Mouse (Mus musculus) left cerebral cortex, adult 8-10 months (tissue): ENCODE measurements around the gene Akt2. TPM values are rescaled to one million over a fixed set of nuclear protein-coding genes. Genes with fewer than 3 reads are reported as not detected.

ENCODE experiments used
- DNase-seq, 2 experiments: peaks; one replicate each; pipeline ENCODE4 v3.0.0; 2022; ENCODE audit warnings: low spot score in 2 of 2
- total RNA-seq, 4 experiments: library from RNA; stranded (reverse); gene quantifications; 2 replicates each; pipeline ENCODE4 v1.2.4; 2022

Akt2 gene
- total RNA-seq, 4 experiments from 2014 or later = 98.3 to 115 (median 109) TPM

DNA sequence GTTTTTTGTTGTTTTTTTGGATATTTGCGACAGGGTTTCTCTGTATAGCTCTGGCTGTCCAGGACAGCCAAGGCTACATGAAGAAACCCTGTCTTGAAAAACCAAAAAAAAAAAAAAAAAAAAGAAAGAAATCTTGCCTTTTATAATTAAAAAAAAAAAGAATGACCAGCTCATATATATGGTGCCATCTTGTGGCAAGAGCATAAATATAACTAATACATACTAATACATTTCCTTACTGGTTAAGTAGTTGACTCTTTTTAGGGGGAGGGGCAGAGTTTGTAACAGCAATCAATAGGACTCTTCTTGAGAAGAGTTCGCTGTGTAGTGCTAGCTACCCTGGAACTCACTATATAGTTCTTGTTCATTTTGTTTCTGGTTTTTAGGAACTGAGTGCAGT lies 3.6 kb upstream of the Akt2 start:
- DNase-seq = no peak

DNA sequence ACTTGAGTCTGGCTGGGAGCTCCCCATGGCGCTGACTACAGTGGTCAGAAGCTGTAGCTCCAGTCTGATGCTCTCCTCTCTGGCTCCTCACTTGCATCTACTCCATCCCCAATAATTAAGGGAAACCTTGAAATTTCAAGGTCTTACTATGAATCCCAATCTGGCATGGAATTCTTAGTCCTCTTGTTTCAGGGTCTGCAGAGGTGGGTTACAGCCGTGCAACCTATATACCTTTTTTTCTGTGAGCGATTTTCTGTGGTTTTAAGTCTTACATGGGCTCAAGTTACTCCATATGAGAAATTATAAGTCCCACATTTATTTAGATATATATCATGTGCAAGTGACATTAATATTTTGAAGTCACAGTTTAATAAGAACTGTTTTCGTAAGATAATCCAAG lies 1.3 kb upstream of the Akt2 start:
- DNase-seq = no peak

DNA sequence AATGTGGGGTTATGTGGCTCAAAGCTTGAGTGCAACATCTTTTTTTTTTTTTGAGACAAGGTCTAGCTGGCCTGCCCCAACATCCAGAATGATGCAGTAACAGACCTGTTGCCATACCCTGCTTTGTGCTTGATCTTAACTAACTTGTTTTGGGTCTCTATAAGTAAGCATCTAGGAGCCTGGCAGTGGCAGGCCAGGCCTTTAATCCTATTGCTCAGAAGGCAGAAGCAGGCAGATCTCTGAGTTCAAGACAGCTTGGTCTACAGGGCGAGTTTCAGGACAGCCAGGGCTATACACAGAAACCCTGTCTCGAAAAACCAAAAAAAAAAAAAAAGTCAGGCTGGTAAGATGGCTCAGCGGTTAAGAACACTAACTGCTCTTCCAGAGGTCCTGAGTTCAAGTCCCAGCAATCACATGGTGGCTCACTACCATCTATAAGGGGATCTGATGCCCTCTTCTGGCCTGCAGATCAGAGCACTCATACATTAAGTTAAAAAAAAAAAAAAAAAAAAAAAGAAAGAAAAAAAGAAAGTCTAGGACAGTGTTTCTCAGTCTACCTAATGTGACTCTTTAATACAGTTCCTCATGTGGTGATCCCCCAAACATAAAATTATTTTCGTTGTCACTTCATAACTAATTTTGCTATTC lies 662 bp upstream of the Akt2 start:
- no peak for DNase-seq

DNA sequence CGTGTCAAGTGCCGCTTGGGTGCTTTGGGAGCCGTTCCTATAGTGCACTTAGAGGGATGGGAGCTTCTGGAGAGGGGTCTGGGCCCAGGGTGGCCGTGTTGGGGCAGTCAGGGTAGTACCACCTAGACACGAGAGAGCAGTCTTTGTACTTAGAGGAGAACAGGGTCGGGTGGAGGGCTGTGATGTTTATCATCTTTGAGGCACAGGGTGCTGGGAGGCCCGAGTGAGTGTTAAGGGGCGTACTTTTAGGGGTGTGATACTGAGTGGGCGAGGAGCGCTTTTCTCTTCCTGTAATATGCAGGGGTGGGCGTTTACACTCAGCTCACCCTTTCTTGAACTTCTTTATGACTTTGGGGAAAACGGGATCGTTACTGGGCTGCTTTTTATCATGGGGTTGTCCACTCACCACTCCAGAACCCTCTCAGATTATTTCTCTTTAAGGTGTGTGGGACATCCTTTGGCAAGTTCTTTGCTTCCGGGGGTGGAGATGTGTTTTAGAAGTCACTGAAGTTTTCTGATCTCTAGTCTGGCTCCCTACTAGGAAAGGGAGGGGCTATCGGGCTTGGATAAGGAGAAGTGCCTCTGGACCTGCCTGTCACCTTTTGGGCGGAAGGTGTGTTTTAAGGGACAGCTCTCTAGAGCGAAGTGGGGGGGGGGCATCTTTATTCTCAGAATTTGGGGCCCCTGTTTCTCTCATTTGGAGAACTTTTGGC lies 1.0 kb downstream of the Akt2 start:
- peak in 1 of 2 experiments; percentile 47 for DNase-seq

DNA sequence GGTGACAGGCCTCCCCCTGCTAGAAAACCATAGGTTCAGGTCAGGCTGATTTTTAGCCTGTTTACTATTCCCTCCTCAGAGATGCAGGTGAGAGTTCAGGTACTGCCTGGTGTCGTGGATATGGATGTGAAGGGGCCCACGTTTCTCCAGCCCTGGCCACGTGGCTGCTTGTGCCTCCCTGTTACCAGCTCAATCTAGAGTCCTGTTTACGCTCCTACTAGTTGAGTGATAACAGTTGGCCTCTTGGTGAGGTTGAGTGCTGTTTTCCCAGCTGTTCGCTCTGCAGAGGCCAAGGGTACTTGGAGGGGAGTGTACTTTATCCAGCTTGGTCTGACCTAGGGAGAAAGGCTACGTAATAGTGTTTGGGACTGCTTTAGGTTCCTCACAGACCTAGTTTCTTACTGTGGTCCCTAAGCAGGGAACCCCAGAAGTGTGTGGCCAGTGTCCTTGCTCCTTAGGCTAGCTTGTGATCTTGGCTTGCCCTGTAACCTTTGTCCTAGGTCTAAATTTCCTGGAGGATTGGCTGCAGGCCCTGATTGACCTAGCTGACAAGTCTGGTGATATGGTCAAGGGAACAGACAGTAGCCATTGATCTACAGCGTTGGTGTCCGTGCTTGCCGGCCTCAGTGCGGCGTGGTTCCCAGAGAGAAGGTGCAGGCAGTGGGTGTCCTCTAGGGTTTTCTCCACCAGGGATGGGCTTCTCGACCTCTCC lies 1.7 kb downstream of the Akt2 start:
- no peak for DNase-seq

DNA sequence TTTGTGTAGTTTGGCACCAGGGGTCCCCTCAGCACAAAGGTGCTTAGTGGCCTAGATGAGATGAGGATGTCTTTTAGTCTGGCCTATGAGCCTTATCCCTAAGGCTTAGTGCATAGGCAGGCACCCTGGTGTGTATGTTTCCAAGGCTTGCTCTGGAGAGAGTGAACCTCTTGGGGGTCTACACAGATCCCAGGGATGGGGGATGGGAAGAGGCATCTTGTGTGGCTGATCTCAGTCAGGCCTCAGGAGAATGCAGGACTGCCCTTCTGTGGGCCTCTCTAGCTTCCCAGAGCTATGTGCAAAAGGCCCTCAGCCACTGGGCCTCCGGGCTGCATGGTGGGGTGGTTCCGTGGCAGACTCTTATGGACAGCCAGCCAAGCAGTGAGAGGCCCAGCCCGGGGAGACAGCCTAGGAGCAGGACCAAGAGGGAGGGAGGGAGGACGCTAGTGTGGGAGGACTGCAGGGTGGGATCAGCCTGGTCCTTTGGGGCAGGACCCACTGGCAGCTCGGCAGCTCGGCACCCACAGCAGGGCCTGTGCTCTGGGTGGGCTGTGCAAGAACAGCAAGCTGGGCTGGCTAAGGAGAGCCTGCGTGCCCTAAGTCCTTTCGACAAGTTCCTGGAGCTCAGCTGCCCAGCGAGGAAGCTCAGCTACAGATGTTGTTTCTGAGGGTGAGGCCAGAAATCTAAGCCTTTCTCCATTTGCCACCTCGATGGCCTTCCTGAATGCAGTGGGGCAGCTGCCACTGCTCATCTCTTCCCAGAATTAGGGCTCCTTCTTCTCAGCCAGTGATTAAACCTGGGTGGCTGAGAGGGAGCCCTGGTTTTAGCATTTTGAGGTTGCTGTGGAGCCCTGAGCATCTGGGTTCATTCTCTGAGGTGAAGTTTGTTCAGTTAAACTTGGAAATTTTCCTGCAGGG lies 5.5 kb downstream of the Akt2 start:
- DNase-seq = no peak

DNA sequence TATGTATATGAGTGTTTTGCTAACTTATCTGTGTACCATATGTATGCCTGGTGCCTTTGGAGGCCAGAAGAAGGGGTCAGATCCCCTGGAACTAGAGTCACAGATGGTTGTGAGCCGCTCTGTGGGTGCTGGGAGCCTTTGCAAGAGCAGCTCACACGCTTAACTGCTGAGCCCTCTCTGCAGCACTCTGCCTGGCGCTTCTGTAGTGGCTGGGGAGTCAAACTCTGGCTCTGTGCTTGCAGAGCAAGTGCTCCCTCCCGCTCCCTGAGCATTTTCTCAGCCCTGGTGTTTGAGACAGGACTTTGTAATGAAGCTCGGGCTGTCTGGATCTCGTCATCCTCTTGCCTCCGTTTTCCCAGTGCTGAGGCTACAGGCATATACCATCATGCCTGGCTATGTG lies 6.7 kb downstream of the Akt2 start:
- DNase-seq = no peak

DNA sequence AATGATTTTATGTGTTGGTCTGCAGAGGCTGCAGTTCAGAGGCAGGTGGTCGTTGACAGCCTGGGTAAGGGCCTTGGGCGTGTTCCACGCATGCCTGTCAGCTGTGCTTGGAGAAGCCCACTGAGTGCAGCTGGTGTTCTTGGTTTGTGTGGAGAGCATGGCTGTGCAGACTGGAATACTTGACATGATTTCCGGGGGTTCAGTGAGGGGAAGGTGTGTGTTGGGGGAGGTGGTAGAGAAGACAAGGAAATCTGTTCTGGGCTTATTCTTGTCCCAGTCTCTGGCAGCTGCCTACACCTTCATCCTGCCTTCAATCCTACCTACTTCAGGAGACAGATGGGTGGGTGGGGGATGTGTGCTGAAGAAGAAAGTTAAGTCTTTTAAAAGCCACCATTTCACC lies 10.3 kb downstream of the Akt2 start:
- DNase-seq = peak in 1 of 2 experiments; percentile 91

DNA sequence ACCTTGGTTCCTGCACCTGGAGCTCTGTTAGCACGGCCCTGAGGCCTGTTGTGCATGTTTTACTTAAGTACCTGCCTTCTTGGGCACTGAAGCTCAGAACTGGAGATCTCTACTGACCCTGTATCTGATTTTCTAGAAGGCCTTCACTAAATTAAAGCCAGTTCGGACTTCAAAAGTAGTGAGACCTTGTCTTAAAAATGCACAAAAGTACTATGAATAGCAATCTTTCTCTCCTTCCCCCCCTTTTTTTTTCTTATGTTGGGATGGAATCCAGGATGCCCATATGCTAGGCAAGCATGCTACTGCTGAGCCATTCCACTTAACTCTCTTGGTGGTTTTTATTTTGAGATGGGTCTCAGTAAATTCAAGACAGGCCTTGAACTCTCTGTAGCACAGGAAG lies 10.8 kb downstream of the Akt2 start:
- DNase-seq = no peak

DNA sequence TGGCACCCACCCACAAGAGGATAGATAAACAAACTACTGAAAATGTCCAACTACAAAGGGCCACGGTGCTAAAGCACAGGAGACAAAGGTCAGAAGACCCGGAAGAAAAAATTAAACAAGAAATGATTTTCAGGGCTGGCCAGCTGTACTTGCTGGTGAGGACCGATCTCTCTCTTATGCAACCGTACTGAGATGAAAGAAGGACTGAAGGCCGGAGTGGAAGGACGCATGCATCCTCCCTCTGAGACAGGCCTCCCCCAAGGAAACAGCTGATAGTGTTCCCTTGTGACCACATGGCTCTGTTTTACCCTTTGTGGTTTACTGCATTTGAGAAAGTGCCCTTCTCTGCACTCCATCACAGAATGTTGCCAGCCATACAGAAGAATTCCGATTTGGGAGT lies 11.5 kb downstream of the Akt2 start:
- no peak for DNase-seq

DNA sequence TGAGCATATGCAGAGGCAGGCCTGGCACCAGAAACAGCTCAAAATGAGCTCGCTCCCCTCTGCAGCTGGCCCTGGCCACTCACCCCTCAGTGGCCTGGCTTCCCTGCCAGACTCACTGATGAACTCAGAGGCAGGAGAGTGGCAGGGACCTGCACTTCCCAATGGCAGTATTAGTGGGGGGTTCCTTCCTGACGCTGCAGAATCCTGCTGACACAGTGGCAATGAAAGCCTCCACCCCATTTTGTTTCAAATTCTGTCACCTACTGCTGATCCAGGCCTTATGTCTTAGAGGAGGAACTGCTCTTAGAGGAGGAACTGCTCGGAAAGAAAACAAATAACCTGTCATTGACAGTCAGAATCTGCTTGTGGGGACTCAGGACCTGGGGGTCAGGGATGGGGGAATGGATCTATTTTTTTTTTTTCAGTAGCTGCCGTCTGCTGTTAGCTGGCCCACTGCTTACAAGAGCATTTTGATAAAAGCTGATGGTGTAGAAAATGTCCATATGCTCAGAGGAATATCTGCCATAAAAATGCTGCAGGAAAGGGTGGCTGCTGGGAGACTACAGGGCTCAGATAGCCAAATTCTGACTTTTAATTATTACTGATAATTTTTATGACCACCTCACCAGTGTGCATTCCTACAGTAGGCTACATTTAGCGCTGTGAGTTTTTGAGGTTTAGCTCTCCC lies 13.5 kb downstream of the Akt2 start:
- DNase-seq = no peak

DNA sequence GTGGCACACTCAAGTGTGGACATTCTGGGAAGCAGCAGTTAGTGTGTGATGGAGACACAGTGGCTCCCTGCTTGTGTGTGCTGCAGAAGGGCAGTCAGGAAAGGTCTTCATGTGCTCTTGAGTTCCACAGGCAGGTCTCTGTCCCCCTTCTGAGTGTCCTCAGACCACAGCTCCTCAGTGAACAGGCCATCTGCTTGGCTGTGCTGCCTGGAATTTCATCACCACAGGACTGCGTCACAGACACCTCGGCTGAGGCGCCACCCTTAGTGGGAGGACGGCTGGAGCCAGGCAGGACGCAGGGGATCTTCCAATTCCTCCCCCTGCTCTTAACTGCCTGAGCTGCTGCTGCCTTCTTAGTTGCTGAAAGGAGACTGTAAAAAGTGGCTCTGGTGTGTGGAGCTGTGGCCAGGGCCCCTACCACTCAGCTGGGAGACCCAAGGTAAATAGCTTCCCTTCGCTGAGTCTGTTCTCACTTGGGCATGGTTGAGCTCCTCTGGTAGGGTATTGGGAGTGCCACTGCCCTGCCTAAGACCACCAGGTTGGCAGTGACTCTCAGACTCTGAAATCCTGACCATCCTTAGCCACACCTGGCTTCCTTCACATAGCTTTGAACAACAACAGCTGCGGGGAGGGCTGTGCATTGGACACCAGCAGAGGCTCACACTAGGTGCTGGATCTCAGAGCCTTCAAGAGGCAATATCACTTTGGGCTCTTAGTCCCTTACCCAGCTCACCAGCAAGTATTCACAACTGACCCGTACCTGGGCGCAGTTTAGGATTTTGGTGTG lies 14.3 kb downstream of the Akt2 start:
- DNase-seq = peak in 1 of 2 experiments; percentile 82

DNA sequence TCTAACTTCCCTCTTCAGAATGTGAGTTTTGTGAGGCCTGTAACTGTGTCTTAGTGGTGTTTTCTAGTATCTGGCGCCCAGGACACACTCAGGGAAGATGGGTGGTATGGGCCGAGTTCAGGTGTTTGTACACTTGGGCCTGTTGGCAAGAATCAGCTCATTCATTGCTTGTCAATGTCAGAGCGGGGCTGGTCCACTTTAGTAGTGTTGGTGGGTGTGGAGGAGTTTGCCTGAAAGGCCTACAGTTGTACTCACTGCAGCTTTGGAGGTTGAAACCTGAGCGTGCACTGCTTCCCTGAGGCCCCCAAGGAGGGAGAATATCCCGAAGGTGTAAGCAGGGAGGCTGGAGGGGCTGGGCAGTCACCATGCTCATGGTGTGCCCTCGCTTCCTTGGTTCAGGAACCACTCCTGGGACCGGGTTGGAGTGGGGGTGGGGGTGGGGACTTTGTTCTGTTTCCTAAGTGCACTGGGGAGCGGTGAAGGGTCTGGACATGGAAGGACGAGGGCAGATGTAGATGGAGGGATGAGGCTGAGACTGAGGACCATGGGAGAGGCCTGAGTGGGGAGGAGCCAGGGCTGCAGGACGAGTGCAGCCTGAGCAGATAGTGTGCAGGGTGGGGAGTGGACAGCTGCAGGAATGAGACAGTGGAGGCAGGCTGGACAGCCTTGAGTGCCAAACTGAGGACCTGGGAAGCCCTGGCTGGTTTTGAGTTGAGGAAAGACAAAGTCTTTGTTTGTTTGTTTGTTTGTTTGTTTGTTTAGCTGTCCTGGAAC lies 15.3 kb downstream of the Akt2 start:
- DNase-seq = no peak

DNA sequence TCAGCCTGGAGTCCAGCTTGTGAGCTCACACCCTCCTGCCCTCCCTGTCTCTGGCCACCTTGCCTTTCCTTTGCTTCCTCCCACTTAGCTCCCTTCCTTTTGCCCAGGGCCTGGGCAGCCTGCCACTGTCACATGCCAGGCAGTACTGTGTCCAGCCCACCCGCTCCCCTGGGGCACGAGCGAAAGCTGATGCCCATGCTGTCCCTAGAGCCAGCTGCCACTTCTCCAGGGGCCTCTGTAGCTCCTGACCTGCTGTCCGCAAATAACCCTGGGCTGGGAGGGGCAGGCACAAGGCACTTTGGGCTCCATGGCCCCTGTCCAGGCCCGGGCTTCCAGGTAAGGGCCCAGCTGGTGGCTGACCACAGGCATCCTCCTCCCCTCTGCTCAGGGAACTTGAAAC lies 16.2 kb downstream of the Akt2 start:
- DNase-seq = peak in 1 of 2 experiments; percentile 58

DNA sequence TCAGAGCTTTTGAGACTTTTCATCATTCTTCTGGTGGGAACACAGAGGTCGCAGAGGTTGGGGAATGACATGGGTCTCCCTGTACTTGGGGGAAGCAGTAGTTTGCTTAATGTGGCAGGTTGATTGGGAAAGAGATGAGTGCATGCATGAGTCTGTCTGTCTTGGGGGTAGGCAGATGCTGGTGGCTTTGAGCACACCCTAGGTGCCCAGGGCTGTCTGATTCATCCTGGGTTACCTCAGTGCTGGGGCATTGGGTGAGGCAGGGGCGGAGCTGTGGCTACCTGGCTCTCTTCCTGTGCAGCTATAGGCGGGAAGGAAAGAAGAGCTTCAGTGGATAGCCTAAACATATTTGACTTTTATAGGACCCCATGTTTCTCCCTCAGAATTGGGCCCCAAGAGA lies 16.8 kb downstream of the Akt2 start:
- no peak for DNase-seq

DNA sequence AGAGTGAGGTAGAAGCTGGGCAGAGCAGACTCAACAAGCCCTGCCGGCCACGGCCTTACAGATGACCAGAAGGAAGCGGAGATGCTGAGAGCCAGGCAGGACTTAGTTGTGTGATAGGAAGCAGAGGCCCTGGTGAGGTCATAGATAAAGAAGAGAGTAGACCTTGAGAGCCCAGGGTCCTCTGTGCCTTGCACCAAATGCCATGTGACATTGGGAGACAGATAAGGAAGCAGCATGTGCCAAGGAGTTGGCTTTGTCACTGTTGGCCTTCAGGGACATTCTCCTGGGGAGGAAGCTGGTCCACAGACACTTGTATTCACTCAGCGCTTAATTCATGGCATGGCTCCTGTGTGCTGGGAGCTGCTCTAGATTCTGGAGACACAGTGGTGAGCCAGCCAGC lies 17.9 kb downstream of the Akt2 start:
- DNase-seq = no peak

DNA sequence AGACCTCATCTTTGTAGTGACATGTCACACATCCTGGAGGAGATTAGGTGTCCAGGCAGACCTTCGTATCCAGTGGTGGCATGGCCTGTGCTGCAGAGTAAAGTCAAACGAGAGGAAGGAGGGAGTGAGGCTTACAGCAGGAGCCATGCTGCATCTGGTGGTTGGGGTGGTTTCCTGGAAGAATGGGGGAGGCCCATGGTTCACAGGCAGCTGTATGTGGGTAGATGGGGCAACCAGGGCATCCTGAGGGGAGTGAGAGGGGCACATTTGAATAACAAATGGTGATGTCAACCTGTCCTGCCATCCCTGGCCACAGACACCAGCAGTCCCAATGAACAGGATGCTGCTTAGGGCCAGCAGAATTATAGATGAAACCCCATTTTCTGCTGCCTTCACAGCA lies 18.3 kb downstream of the Akt2 start:
- DNase-seq = no peak

DNA sequence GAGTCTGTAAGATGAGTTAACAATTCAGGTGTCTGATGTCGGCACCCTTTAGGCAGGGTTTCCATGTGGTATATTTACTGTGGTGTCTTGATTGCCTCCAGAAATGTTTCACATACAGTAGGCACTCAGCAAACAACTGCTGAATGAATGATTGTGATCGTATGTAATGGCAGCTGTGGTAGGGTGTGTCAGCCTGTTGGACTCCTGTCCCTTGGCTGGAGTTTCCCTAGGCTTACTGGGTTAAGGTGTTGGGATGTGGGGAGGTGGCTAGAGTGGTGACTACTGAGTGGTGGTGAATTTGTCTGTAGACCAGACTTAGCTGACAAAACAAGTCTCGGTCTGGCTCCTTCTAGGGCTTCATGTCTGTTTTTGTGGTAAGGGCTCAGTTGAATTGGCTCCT lies 19.0 kb downstream of the Akt2 start:
- no peak for DNase-seq

DNA sequence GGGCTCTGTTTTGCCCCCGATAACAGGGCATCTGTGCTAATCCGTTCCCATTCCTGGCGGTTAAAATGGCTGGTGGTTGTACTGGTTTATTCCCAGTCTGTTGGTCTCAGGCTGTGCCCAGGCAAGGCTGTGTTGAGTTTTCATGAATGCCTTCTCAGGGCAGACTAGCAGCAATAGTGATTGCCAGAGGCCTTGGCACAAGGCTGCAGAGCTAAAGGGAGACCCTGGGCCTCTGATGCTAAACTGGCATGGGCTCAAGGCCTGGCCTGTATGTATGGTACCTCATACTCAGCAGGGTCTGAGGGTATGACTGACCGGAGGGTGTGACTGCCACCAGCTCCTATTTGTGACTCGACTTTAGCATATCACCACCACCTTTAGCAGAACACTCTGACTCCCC lies 19.5 kb downstream of the Akt2 start:
- no peak for DNase-seq
